Mouse (Mus musculus) intestine, embryonic 14.5 days (tissue): ENCODE measurements at regions not wholly inside any gene's neighbourhood (a gene's known extent, or its start where the extent isn't known, plus 50 kb on each side); places are given as distances from the start of the nearest gene placed in this dataset.

ENCODE experiments used
- ATAC-seq: fragments of 200-750 bp; cut with Nextera tagmentation; replicated peaks from 2 replicates; pipeline ENCODE4 v1.8.0; 2017; ENCODE audit warnings: low read depth, moderate number of reproducible peaks, moderate TSS enrichment, moderate library complexity; ENCODE audit not compliant: low FRiP score, low TSS enrichment
- DNase-seq: peaks from one replicate; pipeline ENCODE4 v3.0.0-alpha.2; 2018; ENCODE audit warnings: low spot score
- H3K27ac ChIP-seq: fragments of 300-500 bp; sonication (generic); 2 replicates; pipeline ENCODE4 v1.5.1; 2014; ENCODE audit warnings: low read depth, mild to moderate bottlenecking, control low read depth
- H3K27me3 ChIP-seq: fragments of 300-500 bp; sonication (generic); replicated peaks from 2 replicates; pipeline ENCODE4 v1.6.1; 2014; ENCODE audit warnings: low read length, control low read depth; ENCODE audit not compliant: control insufficient read depth, insufficient read depth
- H3K36me3 ChIP-seq: fragments of 300-500 bp; sonication (generic); 2 replicates; pipeline ENCODE4 v1.6.1; 2014; ENCODE audit warnings: low read length, control low read depth; ENCODE audit not compliant: control insufficient read depth, insufficient read depth
- H3K4me1 ChIP-seq: fragments of 300-500 bp; sonication (generic); replicated peaks from 2 replicates; pipeline ENCODE4 v1.6.1; 2014; ENCODE audit warnings: low read length, control low read depth, mixed read lengths; ENCODE audit not compliant: control insufficient read depth, insufficient read depth
- H3K4me2 ChIP-seq: fragments of 300-500 bp; sonication (generic); 2 replicates; pipeline ENCODE4 v1.6.1; 2014; ENCODE audit warnings: low read length
- H3K4me3 ChIP-seq: fragments of 300-500 bp; sonication (generic); 2 replicates; pipeline ENCODE4 v1.5.1; 2014; ENCODE audit warnings: low read depth, low read length, control low read depth, mixed read lengths
- H3K9ac ChIP-seq: fragments of 300-500 bp; sonication (generic); 2 replicates; pipeline ENCODE4 v1.6.1; 2014; ENCODE audit warnings: mild to moderate bottlenecking, low read length
- H3K9me3 ChIP-seq: fragments of 300-500 bp; sonication (generic); 2 replicates; pipeline ENCODE4 v1.6.1; 2016; ENCODE audit warnings: low read length, control low read depth; ENCODE audit not compliant: control insufficient read depth
- WGBS: fragments of 180-500 bp; shearing (Covaris S2); extraction: QIAGEN DNeasy Blood & Tissue Kit; methylation state at CpG from one replicate; pipeline ENCODE4 v1.1.7; 2014; 5-methylcytosine and 5-hydroxymethylcytosine counted together

GRCm38 (mm10) chr11:63707093-63707492 is 215.0 kb downstream of the Hs3st3b1 start:
- Histone ChIP-seq H3K27ac (no peak overlapping the region), H3K27me3 (0 out of 2 replicates have a peak, but pooled peaks cover 11% of the 10 kb centered on the region), H3K9me3 (no peaks in the 10 kb centered on the region), H3K4me3 (no peak overlapping the region), H3K4me1 (no peaks in the 10 kb centered on the region), H3K36me3 (no peaks in the 10 kb centered on the region), H3K4me2 (no peak overlapping the region), H3K9ac (no peak overlapping the region)
- WGBS, result 45% methylated on average over 5 of the region's 5 CpGs
- no peak for DNase-seq
- ATAC-seq, result no peak

GRCm38 (mm10) chr11:63708412-63708811 is 213.7 kb downstream of the Hs3st3b1 start:
- H3K9ac ChIP-seq, result no peak overlapping the region
- 0 out of 2 replicates have a peak, but pooled peaks cover 11% of the 10 kb centered on the region for H3K27me3 ChIP-seq
- DNase-seq (no peak), ATAC-seq (no peak)
- WGBS, result 66% methylated on average over 4 of the region's 4 CpGs
- H3K36me3 ChIP-seq, result no peaks in the 10 kb centered on the region
- no peak overlapping the region for H3K27ac ChIP-seq
- H3K4me3 ChIP-seq, result no peak overlapping the region
- no peaks in the 10 kb centered on the region for H3K4me1 ChIP-seq
- no peak overlapping the region for H3K4me2 ChIP-seq
- no peaks in the 10 kb centered on the region for H3K9me3 ChIP-seq

GRCm38 (mm10) chr11:63712053-63712864 is 209.8 kb downstream of the Hs3st3b1 start:
- Histone ChIP-seq H3K9ac (no peak overlapping the region), H3K4me1 (no peaks in the 10 kb centered on the region), H3K4me3 (no peak overlapping the region), H3K4me2 (no peak overlapping the region), H3K27me3 (0 out of 2 replicates have a peak, but pooled peaks cover 8% of the 10 kb centered on the region), H3K36me3 (no peaks in the 10 kb centered on the region), H3K27ac (no peak overlapping the region), H3K9me3 (no peaks in the 10 kb centered on the region)
- ATAC-seq (no peak), DNase-seq (no peak)
- WGBS, result 59% methylated on average over 15 of the region's 15 CpGs

GRCm38 (mm10) chr11:63722261-63722660 is 199.8 kb downstream of the Hs3st3b1 start:
- Histone ChIP-seq H3K4me1 (no peaks in the 10 kb centered on the region), H3K4me3 (no peak overlapping the region), H3K4me2 (no peak overlapping the region), H3K36me3 (no peaks in the 10 kb centered on the region), H3K9ac (no peak overlapping the region), H3K27ac (no peak overlapping the region), H3K27me3 (no peaks in the 10 kb centered on the region), H3K9me3 (no peaks in the 10 kb centered on the region)
- no peak for ATAC-seq
- WGBS, result 85% methylated on average over 5 of the region's 5 CpGs
- DNase-seq, result no peak

- no peak overlapping the region for H3K27ac ChIP-seq
- 72% methylated on average over 9 of the region's 9 CpGs for WGBS
- no peak for DNase-seq
- H3K4me1 ChIP-seq, result no peaks in the 10 kb centered on the region
- no peaks in the 10 kb centered on the region for H3K36me3 ChIP-seq
- H3K9ac ChIP-seq, result no peak overlapping the region
- H3K9me3 ChIP-seq, result no peaks in the 10 kb centered on the region
- H3K4me2 ChIP-seq, result no peak overlapping the region
- no peaks in the 10 kb centered on the region for H3K27me3 ChIP-seq
- no peak for ATAC-seq
- no peak overlapping the region for H3K4me3 ChIP-seq
These were observed 191.2 kb downstream of the Hs3st3b1 start for GRCm38 (mm10) chr11:63730880-63731279.

GRCm38 (mm10) chr11:63753260-63753659 is 168.8 kb downstream of the Hs3st3b1 start:
- Histone ChIP-seq H3K4me2 (no peak overlapping the region), H3K9ac (no peak overlapping the region), H3K27me3 (no peaks in the 10 kb centered on the region), H3K4me1 (0 out of 2 replicates have a peak, but pooled peaks cover 7% of the 10 kb centered on the region), H3K9me3 (no peaks in the 10 kb centered on the region), H3K4me3 (no peak overlapping the region), H3K27ac (no peak overlapping the region), H3K36me3 (no peaks in the 10 kb centered on the region)
- WGBS, result 35% methylated on average over 5 of the region's 5 CpGs
- DNase-seq (no peak), ATAC-seq (no peak)

- Histone ChIP-seq H3K27me3 (no peaks in the 10 kb centered on the region), H3K4me1 (0 out of 2 replicates have a peak, but pooled peaks cover 7% of the 10 kb centered on the region), H3K9me3 (no peaks in the 10 kb centered on the region), H3K36me3 (no peaks in the 10 kb centered on the region), H3K9ac (no peak overlapping the region), H3K4me3 (no peak overlapping the region), H3K27ac (no peak overlapping the region), H3K4me2 (no peak overlapping the region)
- no peak for DNase-seq
- no peak for ATAC-seq
- 39% methylated on average over 3 of the region's 3 CpGs for WGBS
These were observed 167.3 kb downstream of the Hs3st3b1 start for GRCm38 (mm10) chr11:63754826-63755225.

GRCm38 (mm10) chr11:63758313-63758712 is 163.8 kb downstream of the Hs3st3b1 start:
- 0 out of 2 replicates have a peak, but pooled peaks cover 2% of the 10 kb centered on the region for H3K4me1 ChIP-seq
- H3K4me2 ChIP-seq, result no peak overlapping the region
- 66% methylated on average over 3 of the region's 3 CpGs for WGBS
- H3K9me3 ChIP-seq, result no peaks in the 10 kb centered on the region
- H3K27me3 ChIP-seq, result no peaks in the 10 kb centered on the region
- H3K27ac ChIP-seq, result no peak overlapping the region
- DNase-seq, result no peak
- H3K4me3 ChIP-seq, result no peak overlapping the region
- H3K9ac ChIP-seq, result no peak overlapping the region
- ATAC-seq, result no peak
- no peaks in the 10 kb centered on the region for H3K36me3 ChIP-seq

GRCm38 (mm10) chr11:63761561-63761960 is 160.5 kb downstream of the Hs3st3b1 start:
- Histone ChIP-seq H3K4me3 (no peak overlapping the region), H3K27me3 (no peaks in the 10 kb centered on the region), H3K27ac (no peak overlapping the region), H3K9me3 (no peaks in the 10 kb centered on the region), H3K9ac (no peak overlapping the region), H3K4me1 (no peaks in the 10 kb centered on the region), H3K36me3 (no peaks in the 10 kb centered on the region), H3K4me2 (no peak overlapping the region)
- DNase-seq (no peak), ATAC-seq (no peak)
- 80% methylated on average over 6 of the region's 6 CpGs for WGBS
